Mouse (Mus musculus) limb, embryonic 15.5 days (tissue): Measurements from ENCODE around the gene Scgb1a1. TPM values are rescaled to one million over a fixed set of nuclear protein-coding genes. Genes with fewer than 3 reads are reported as not detected.

ENCODE experiments used
- ATAC-seq: fragments of 200-750 bp; cut with Nextera tagmentation; 2 replicates; pipeline ENCODE4 v1.8.0; 2017; ENCODE audit warnings: low read depth, moderate TSS enrichment; ENCODE audit not compliant: insufficient number of reproducible peaks, low FRiP score, low TSS enrichment
- H3K27ac ChIP-seq: fragments of 300-500 bp; sonication (generic); 2 replicates; pipeline ENCODE4 v1.5.1; 2015; ENCODE audit warnings: moderate library complexity, mild to moderate bottlenecking, inconsistent platforms
- H3K27me3 ChIP-seq: fragments of 300-500 bp; sonication (generic); 2 replicates; pipeline ENCODE4 v1.6.1; 2015; ENCODE audit warnings: inconsistent platforms
- H3K36me3 ChIP-seq: fragments of 300-500 bp; sonication (generic); 2 replicates; pipeline ENCODE4 v1.6.1; 2015; ENCODE audit warnings: inconsistent platforms
- H3K4me1 ChIP-seq: fragments of 300-500 bp; sonication (generic); 2 replicates; pipeline ENCODE4 v1.6.1; 2015; ENCODE audit warnings: inconsistent platforms
- H3K4me2 ChIP-seq: fragments of 300-500 bp; sonication (generic); 2 replicates; pipeline ENCODE4 v1.6.1; 2015; ENCODE audit warnings: mild to moderate bottlenecking, inconsistent platforms
- H3K4me3 ChIP-seq: fragments of 300-500 bp; sonication (generic); 2 replicates; pipeline ENCODE4 v1.5.1; 2015; ENCODE audit warnings: mild to moderate bottlenecking, inconsistent platforms
- H3K9ac ChIP-seq: fragments of 300-500 bp; sonication (generic); 2 replicates; pipeline ENCODE4 v1.6.1; 2015; ENCODE audit warnings: inconsistent platforms
- H3K9me3 ChIP-seq: fragments of 300-500 bp; sonication (generic); 2 replicates; pipeline ENCODE4 v1.6.1; 2016; ENCODE audit warnings: inconsistent platforms
- WGBS: fragments of 180-500 bp; shearing (Covaris S2); methylation state at CpG from one replicate; pipeline ENCODE4 v1.1.7; 2015; 5-methylcytosine and 5-hydroxymethylcytosine counted together
- polyA plus RNA-seq: library from polyadenylated mRNA; unstranded; fragments of >200 nt; fragmentation: Nextera tagmentation; extraction: Ambion mirVana; gene quantifications from 2 replicates; pipeline ENCODE4 v1.2.1, GENCODE M21; 2015

The Scgb1a1 gene
- polyA plus RNA-seq, 1 experiment from 2014 or later, result 1.2 TPM

- H3K36me3 ChIP-seq, result peaks cover 26% of the 10 kb centered on the region
- no peaks in the 10 kb centered on the region for H3K27me3 ChIP-seq
- no peaks in the 10 kb centered on the region for H3K9me3 ChIP-seq
- H3K4me3 ChIP-seq, result no peak overlapping the region
- H3K4me2 ChIP-seq, result no peak overlapping the region
- WGBS, result 71% methylated on average over 8 of the region's 8 CpGs
- no peak overlapping the region for H3K27ac ChIP-seq
- no peak for ATAC-seq
- H3K9ac ChIP-seq, result no peak overlapping the region
- peaks cover 5% of the 10 kb centered on the region for H3K4me1 ChIP-seq
These were observed 24.3 kb upstream of the Scgb1a1 start for GRCm38 (mm10) chr19:9112043-9112442.

DNA sequence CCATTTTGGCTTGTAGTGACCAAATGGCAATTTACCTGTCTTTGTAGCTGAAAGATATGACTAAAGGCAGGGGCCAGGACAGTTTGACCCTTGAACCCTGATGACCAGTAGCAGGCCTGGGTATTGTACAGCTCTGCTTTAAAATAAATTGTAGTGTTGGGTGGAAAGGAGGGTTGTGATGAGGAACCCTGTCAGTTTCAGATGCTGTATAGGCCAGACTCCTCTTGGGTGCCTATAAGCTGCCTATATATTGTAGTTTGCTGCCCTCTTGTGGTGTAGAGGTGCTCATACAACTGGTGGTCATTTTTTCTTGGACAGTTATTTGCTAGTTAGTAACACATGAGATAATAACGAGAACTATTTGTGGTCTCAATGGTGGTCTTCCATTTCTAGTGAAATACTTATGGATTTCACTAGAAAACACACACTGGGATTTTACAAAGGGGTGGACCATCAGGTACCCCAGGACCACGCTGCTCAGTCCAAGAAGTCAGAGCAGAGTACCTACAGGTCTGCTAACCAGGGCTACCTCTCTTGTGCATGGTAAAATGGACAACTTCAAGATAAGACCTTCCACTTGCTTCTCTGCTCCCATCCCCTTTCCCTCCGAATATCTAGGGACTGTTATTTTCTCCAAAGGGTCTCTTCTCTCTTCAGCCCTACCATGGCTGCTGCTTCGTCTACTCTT is 22.6 kb upstream of the Scgb1a1 start:
- WGBS, result 52% methylated on average over 4 of the region's 4 CpGs
- no peak for ATAC-seq
- H3K4me3 ChIP-seq, result no peak overlapping the region
- H3K36me3 ChIP-seq, result peaks cover 19% of the 10 kb centered on the region
- peaks cover 18% of the 10 kb centered on the region for H3K4me1 ChIP-seq
- H3K27me3 ChIP-seq, result no peaks in the 10 kb centered on the region
- H3K9me3 ChIP-seq, result no peaks in the 10 kb centered on the region
- no peak overlapping the region for H3K27ac ChIP-seq
- H3K9ac ChIP-seq, result no peak overlapping the region
- H3K4me2 ChIP-seq, result no peak overlapping the region

DNA sequence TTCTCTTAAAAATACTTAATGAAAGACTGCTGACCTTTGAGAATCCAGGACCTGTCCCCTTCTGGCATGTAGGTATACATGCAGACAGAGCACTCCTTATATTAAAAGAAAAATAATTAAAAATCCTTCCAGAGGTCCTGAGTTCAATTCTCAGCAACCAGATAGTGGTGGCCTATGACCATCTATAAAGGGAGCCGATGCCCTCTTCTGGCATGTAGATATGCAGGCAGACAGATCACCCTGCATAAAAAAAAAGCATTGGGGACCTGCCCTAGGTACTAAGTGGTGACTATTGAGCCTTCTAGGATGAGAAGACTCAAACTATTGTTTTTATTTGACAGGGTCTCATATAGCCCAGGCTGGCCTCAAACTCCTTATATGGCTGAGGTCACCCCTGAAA is 20.8 kb upstream of the Scgb1a1 start:
- Histone ChIP-seq H3K27ac (no peak overlapping the region), H3K9ac (no peak overlapping the region), H3K4me1 (peaks cover 24% of the 10 kb centered on the region), H3K4me3 (no peak overlapping the region), H3K36me3 (peaks cover 13% of the 10 kb centered on the region), H3K4me2 (no peak overlapping the region), H3K27me3 (no peaks in the 10 kb centered on the region), H3K9me3 (no peaks in the 10 kb centered on the region)
- ATAC-seq, result no peak
- WGBS, result 91% methylated on average over 1 of the region's 1 CpGs

DNA sequence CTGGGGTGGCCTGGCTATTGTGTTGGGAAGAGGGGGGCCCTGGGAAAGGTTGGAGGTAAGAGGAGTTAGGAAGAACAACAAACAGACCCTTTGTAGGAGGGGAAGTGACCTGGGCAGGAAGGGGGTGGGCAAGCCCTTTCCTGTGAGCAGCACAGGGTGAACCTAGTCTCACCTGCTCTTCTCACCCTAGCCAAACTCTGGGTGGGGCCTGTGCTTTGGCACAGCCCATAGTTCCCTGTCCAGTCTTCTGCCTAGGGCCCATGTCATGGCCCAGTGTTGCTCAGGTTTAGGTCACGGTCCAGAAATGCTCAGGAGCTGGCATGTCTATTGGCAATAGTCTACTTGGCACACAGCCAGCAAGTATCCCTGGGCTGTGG is 19.6 kb upstream of the Scgb1a1 start:
- Histone ChIP-seq H3K4me3 (no peak overlapping the region), H3K27ac (peak overlapping the region; percentile 79), H3K9ac (no peak overlapping the region), H3K4me1 (peaks cover 24% of the 10 kb centered on the region), H3K4me2 (no peak overlapping the region), H3K27me3 (no peaks in the 10 kb centered on the region), H3K36me3 (0 out of 2 replicates have a peak, but pooled peaks cover 2% of the 10 kb centered on the region), H3K9me3 (no peaks in the 10 kb centered on the region)
- 54% methylated on average over 1 of the region's 1 CpGs for WGBS
- ATAC-seq, result no peak

GRCm38 (mm10) chr19:9106751-9107378 is 19.1 kb upstream of the Scgb1a1 start:
- ATAC-seq, result 0 out of 2 replicates have a peak, but pooled peaks have one; percentile 37
- Histone ChIP-seq H3K4me3 (no peak overlapping the region), H3K36me3 (no peaks in the 10 kb centered on the region), H3K27ac (peak overlapping the region; percentile 79), H3K9ac (no peak overlapping the region), H3K4me1 (peaks cover 24% of the 10 kb centered on the region), H3K27me3 (no peaks in the 10 kb centered on the region), H3K4me2 (no peak overlapping the region), H3K9me3 (no peaks in the 10 kb centered on the region)
- 25% methylated on average over 4 of the region's 4 CpGs for WGBS

DNA sequence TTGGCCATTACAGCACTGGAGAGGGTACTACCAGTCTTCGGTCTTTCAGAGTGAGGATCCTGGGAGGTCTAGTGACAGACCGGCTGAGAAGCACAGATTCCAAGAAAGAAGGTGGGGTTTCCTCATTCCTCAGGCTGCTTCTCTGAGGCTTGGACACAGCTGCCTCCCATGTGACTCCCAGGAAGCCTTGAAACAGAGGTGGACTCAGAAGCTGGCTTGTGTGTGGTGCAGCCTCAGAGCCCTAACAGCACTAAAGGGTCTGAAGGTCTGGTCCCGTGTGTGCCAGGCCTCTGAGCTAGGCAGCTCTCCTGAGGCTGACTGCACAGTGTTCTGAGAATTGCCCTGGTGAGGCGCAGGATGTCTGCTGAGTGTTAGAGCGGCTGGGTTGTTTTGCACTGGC is 18.3 kb upstream of the Scgb1a1 start:
- peak overlapping the region; percentile 79 for H3K27ac ChIP-seq
- 39% methylated on average over 5 of the region's 5 CpGs for WGBS
- no peaks in the 10 kb centered on the region for H3K9me3 ChIP-seq
- no peak overlapping the region for H3K4me3 ChIP-seq
- H3K4me2 ChIP-seq, result 0 out of 2 replicates have a peak overlapping the region, but pooled peaks have one; percentile 1
- no peak overlapping the region for H3K9ac ChIP-seq
- ATAC-seq, result no peak
- H3K27me3 ChIP-seq, result no peaks in the 10 kb centered on the region
- peaks cover 24% of the 10 kb centered on the region for H3K4me1 ChIP-seq
- H3K36me3 ChIP-seq, result no peaks in the 10 kb centered on the region

DNA sequence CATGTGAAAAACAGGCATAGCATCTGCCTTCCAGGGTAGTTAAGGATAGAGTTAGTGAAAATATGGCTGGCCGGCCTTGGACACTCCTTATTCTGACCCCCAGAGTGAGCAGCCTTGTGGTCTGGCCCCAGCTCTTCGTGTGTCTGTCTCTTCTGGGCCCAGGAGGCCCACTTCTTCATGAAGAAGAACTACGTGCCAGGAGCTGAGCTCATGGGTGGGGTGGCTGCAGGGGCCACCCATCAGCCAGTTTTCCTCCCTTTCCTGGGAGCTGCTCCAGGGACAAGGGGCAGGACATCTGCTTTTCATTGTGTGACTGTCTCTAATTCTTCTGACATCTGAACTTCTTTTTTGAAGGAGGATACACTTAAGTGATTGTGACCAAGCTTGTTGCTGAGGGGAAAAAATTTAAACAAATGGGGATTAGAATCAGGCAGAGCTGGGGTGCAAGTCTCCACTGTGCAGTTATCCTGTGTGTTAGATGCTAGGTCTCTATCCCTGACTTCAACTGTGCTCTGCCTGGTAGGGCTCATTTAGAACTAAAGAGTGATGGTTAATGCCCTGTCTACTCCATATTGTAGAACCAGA is 17.4 kb upstream of the Scgb1a1 start:
- ATAC-seq, result no peak
- Histone ChIP-seq H3K4me1 (peaks cover 24% of the 10 kb centered on the region), H3K9ac (no peak overlapping the region), H3K36me3 (no peaks in the 10 kb centered on the region), H3K27ac (peak overlapping the region; percentile 79), H3K4me2 (no peak overlapping the region), H3K9me3 (no peaks in the 10 kb centered on the region), H3K4me3 (no peak overlapping the region), H3K27me3 (no peaks in the 10 kb centered on the region)
- 65% methylated on average over 3 of the region's 3 CpGs for WGBS

GRCm38 (mm10) chr19:9103986-9104385 is 16.2 kb upstream of the Scgb1a1 start:
- no peak for ATAC-seq
- 66% methylated on average over 4 of the region's 4 CpGs for WGBS

GRCm38 (mm10) chr19:9101062-9101457 is 13.3 kb upstream of the Scgb1a1 start:
- no peak overlapping the region for H3K27ac ChIP-seq
- no peak overlapping the region for H3K9ac ChIP-seq
- no peak overlapping the region for H3K4me3 ChIP-seq
- ATAC-seq, result no peak
- H3K4me1 ChIP-seq, result peaks cover 9% of the 10 kb centered on the region
- no peaks in the 10 kb centered on the region for H3K27me3 ChIP-seq
- H3K4me2 ChIP-seq, result no peak overlapping the region
- H3K9me3 ChIP-seq, result no peaks in the 10 kb centered on the region
- no peaks in the 10 kb centered on the region for H3K36me3 ChIP-seq
- 62% methylated on average over 2 of the region's 2 CpGs for WGBS

More at GRCm38 (mm10) chr19:9103986-9104385, 16.2 kb upstream of the Scgb1a1 start:
- Histone ChIP-seq H3K27me3 (no peaks in the 10 kb centered on the region), H3K27ac (no peak overlapping the region), H3K9ac (no peak overlapping the region), H3K9me3 (no peaks in the 10 kb centered on the region), H3K4me2 (no peak overlapping the region), H3K4me3 (no peak overlapping the region), H3K4me1 (peaks cover 24% of the 10 kb centered on the region), H3K36me3 (no peaks in the 10 kb centered on the region)

- H3K4me3 ChIP-seq, result no peak overlapping the region
- H3K9ac ChIP-seq, result no peak overlapping the region
- WGBS, result 78% methylated on average over 17 of the region's 17 CpGs
- no peaks in the 10 kb centered on the region for H3K9me3 ChIP-seq
- H3K4me2 ChIP-seq, result no peak overlapping the region
- H3K27ac ChIP-seq, result no peak overlapping the region
- H3K36me3 ChIP-seq, result no peaks in the 10 kb centered on the region
- 0 out of 2 replicates have a peak, but pooled peaks cover 6% of the 10 kb centered on the region for H3K4me1 ChIP-seq
- no peaks in the 10 kb centered on the region for H3K27me3 ChIP-seq
- ATAC-seq, result no peak
These were observed 12.7 kb upstream of the Scgb1a1 start for GRCm38 (mm10) chr19:9100297-9101061.

- Histone ChIP-seq H3K4me3 (no peak overlapping the region), H3K9me3 (no peaks in the 10 kb centered on the region), H3K4me2 (no peak overlapping the region), H3K27ac (no peak overlapping the region), H3K4me1 (0 out of 2 replicates have a peak, but pooled peaks cover under 1% of the 10 kb centered on the region), H3K9ac (no peak overlapping the region), H3K36me3 (no peaks in the 10 kb centered on the region), H3K27me3 (no peaks in the 10 kb centered on the region)
- ATAC-seq, result no peak
- WGBS, result 85% methylated on average over 8 of the region's 8 CpGs
These were observed 12.0 kb upstream of the Scgb1a1 start for GRCm38 (mm10) chr19:9099751-9100150.

DNA sequence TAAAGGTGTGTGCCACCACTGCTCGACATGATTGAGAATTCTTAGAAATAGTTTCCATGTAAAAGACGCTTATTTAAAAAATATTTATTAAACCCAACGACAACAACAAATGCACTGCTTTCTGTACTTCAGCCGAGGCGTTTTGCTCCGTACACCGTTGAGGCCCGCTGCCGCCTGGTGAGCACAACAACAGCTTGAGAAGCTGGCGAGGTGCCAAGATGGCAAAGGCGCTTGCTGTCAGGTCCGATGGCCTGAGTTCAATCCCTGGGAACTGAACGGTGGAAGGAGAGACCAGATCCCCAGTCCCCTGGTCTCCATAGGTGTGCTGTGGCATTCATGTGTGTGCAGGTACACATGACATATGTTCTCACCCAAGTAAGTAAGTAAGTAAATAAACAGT is 9.7 kb upstream of the Scgb1a1 start:
- H3K4me2 ChIP-seq, result no peak overlapping the region
- ATAC-seq, result no peak
- no peaks in the 10 kb centered on the region for H3K36me3 ChIP-seq
- H3K27me3 ChIP-seq, result no peaks in the 10 kb centered on the region
- 79% methylated on average over 13 of the region's 13 CpGs for WGBS
- no peak overlapping the region for H3K4me3 ChIP-seq
- H3K9ac ChIP-seq, result no peak overlapping the region
- no peak overlapping the region for H3K27ac ChIP-seq
- no peaks in the 10 kb centered on the region for H3K4me1 ChIP-seq
- no peaks in the 10 kb centered on the region for H3K9me3 ChIP-seq
